Mouse (Mus musculus) stomach, postnatal 0 days (tissue): ENCODE data around the gene Kctd19. TPM values are rescaled to one million over a fixed set of nuclear protein-coding genes. Genes with fewer than 3 reads are reported as not detected.

ENCODE experiments used
- ATAC-seq: fragments of 200-750 bp; cut with Nextera tagmentation; 2 replicates; pipeline ENCODE4 v1.8.0; 2017; ENCODE audit not compliant: low FRiP score, low TSS enrichment
- DNase-seq: peaks from one replicate; pipeline ENCODE4 v3.0.0-alpha.2; 2016; ENCODE audit warnings: low spot score
- H3K27ac ChIP-seq: fragments of 300-500 bp; sonication (generic); replicated peaks from 2 replicates; pipeline ENCODE4 v1.5.1; 2014; ENCODE audit warnings: mild to moderate bottlenecking, control low read depth
- H3K27me3 ChIP-seq: fragments of 300-500 bp; sonication (generic); 2 replicates; pipeline ENCODE4 v1.6.1; 2014; ENCODE audit warnings: low read length; ENCODE audit not compliant: control insufficient read depth, insufficient read depth
- H3K36me3 ChIP-seq: fragments of 300-500 bp; sonication (generic); 2 replicates; pipeline ENCODE4 v1.6.1; 2014; ENCODE audit warnings: low read length, mixed read lengths; ENCODE audit not compliant: control insufficient read depth, insufficient read depth
- H3K4me1 ChIP-seq: fragments of 300-500 bp; sonication (generic); replicated peaks from 2 replicates; pipeline ENCODE4 v1.6.1; 2014; ENCODE audit warnings: antibody characterized with exemption; ENCODE audit not compliant: control insufficient read depth, insufficient read depth
- H3K4me2 ChIP-seq: fragments of 300-500 bp; sonication (generic); replicated peaks from 2 replicates; pipeline ENCODE4 v1.6.1; 2014; ENCODE audit warnings: low read depth, mild to moderate bottlenecking, control low read depth, moderate library complexity
- H3K4me3 ChIP-seq: fragments of 300-500 bp; sonication (generic); 2 replicates; pipeline ENCODE4 v1.5.1; 2014; ENCODE audit warnings: low read depth, low read length, control low read depth
- H3K9ac ChIP-seq: fragments of 300-500 bp; sonication (generic); 2 replicates; pipeline ENCODE4 v1.6.1; 2014; ENCODE audit warnings: mild to moderate bottlenecking, low read length, control low read depth, mixed read lengths
- H3K9me3 ChIP-seq: fragments of 300-500 bp; sonication (generic); 2 replicates; pipeline ENCODE4 v1.6.1; 2016; ENCODE audit warnings: low read length; ENCODE audit not compliant: control insufficient read depth
- CTCF ChIP-seq: IDR thresholded peaks from 2 replicates; pipeline ENCODE4 v1.5.1; 2016; ENCODE audit warnings: antibody characterized with exemption, low read depth, mild to moderate bottlenecking, moderate library complexity
- EP300 ChIP-seq: optimal IDR thresholded peaks from 2 replicates; pipeline ENCODE3; 2016; ENCODE audit warnings: antibody characterized with exemption
- WGBS: fragments of 180-500 bp; shearing (Covaris S2); extraction: QIAGEN DNeasy Blood & Tissue Kit; methylation state at CpG from one replicate; pipeline ENCODE4 v1.1.7; 2014; 5-methylcytosine and 5-hydroxymethylcytosine counted together
- polyA plus RNA-seq: library from polyadenylated mRNA; unstranded; fragments of >200 nt; fragmentation: Nextera tagmentation; extraction: Ambion mirVana; gene quantifications from 2 replicates; pipeline ENCODE4 v1.2.1, GENCODE M21; 2015

Kctd19 gene
- polyA plus RNA-seq, 1 experiment from 2014 or later = not detected

- H3K27ac ChIP-seq = no peak overlapping the region
- no peaks in the 10 kb centered on the region for H3K4me1 ChIP-seq
- no peaks in the 10 kb centered on the region for H3K9me3 ChIP-seq
- H3K4me2 ChIP-seq = no peak overlapping the region
- DNase-seq (no peak), ATAC-seq (no peak)
- H3K9ac ChIP-seq = no peak overlapping the region
- H3K36me3 ChIP-seq = no peaks in the 10 kb centered on the region
- 55% methylated on average over 15 of the region's 15 CpGs for WGBS
- no peaks in the 10 kb centered on the region for H3K27me3 ChIP-seq
- no peak overlapping the region for H3K4me3 ChIP-seq
- TF ChIP-seq CTCF (no peak), EP300 (no peak)
Observed at GRCm38 (mm10) chr8:105451903-105452603, 38.8 kb upstream of the Kctd19 start.

- Histone ChIP-seq H3K27ac (no peak overlapping the region), H3K27me3 (no peaks in the 10 kb centered on the region), H3K9me3 (no peaks in the 10 kb centered on the region), H3K9ac (no peak overlapping the region), H3K4me1 (no peaks in the 10 kb centered on the region), H3K4me2 (no peak overlapping the region), H3K36me3 (no peaks in the 10 kb centered on the region), H3K4me3 (no peak overlapping the region)
- TF ChIP-seq CTCF (no peak), EP300 (no peak)
- ATAC-seq = no peak
- no peak for DNase-seq
- 52% methylated on average over 1 of the region's 1 CpGs for WGBS
Observed at GRCm38 (mm10) chr8:105450977-105451376, 37.7 kb upstream of the Kctd19 start.

DNA sequence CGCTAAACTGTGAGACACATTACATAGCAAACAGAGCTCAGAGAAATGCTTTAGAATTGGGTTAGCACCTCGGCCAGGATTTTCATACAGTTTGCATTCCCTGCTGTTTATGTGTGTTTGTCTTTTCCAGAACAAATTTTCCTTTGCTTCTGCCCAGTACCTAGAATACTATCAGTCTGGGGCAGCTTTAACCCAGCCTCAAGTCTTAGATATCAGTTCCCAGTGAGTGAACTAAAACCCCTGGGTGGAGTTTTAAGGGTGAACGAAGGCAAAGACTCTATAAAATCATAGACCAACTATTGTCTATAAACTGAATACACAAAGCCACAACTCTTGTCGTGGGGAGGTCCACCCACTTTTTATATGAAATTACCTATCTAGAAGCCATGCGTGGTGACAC lies 35.3 kb upstream of the Kctd19 start:
- no peak for DNase-seq
- 67% methylated on average over 5 of the region's 5 CpGs for WGBS
- H3K4me3 ChIP-seq = no peak overlapping the region
- no peak for TF ChIP-seq EP300
- no peak for TF ChIP-seq CTCF
- H3K9me3 ChIP-seq = no peaks in the 10 kb centered on the region
- no peaks in the 10 kb centered on the region for H3K4me1 ChIP-seq
- H3K9ac ChIP-seq = no peak overlapping the region
- no peak overlapping the region for H3K27ac ChIP-seq
- H3K36me3 ChIP-seq = no peaks in the 10 kb centered on the region
- H3K4me2 ChIP-seq = no peak overlapping the region
- ATAC-seq = no peak
- no peaks in the 10 kb centered on the region for H3K27me3 ChIP-seq

DNA sequence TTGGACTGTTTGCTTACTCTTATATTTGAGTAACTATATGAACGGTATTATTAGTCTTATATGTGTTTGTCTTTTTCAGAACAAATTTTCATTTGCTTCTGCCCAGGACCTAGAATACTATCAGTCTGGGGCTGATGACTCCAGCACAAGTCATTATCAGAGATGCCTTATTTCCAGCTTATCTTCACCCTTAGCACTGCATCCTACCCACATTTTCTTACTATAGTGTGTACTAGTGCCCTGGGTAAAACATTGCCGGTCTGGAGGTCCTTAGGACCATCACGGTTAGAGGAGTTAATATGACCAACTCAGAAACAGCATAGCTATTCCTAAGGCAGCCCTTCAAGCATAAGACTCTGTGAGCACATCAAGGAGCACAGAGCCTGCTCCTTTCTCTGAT lies 34.9 kb upstream of the Kctd19 start:
- H3K4me3 ChIP-seq = no peak overlapping the region
- no peaks in the 10 kb centered on the region for H3K4me1 ChIP-seq
- no peaks in the 10 kb centered on the region for H3K9me3 ChIP-seq
- no peak overlapping the region for H3K27ac ChIP-seq
- TF ChIP-seq CTCF (no peak), EP300 (no peak)
- H3K27me3 ChIP-seq = no peaks in the 10 kb centered on the region
- no peak for DNase-seq
- no peak for ATAC-seq
- H3K4me2 ChIP-seq = no peak overlapping the region
- 80% methylated on average over 3 of the region's 3 CpGs for WGBS
- no peak overlapping the region for H3K9ac ChIP-seq
- no peaks in the 10 kb centered on the region for H3K36me3 ChIP-seq

DNA sequence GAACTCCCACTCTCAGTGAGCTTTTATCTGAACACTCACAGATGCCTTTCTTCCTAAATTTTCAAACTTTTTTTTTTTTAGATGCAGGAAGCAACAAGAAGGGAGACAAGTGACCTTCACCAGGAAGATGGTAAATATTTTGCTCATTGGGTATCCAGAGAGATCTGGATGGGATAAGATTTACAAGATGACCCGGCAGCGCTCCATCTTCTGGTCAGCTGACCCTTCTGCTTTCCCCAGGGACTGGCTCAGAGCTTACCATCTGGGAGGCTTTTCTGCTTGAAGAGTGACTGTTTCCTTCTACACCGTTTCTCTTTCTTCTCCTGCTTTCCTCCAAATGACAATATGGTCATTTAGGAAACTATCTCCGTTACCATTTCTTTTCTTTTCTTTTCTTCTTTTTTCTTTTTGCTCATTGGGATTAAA lies 32.8 kb upstream of the Kctd19 start:
- no peak overlapping the region for H3K4me3 ChIP-seq
- 37% methylated on average over 4 of the region's 4 CpGs for WGBS
- H3K27me3 ChIP-seq = no peaks in the 10 kb centered on the region
- H3K9ac ChIP-seq = no peak overlapping the region
- ATAC-seq = no peak
- no peak overlapping the region for H3K27ac ChIP-seq
- no peaks in the 10 kb centered on the region for H3K9me3 ChIP-seq
- H3K4me1 ChIP-seq = no peaks in the 10 kb centered on the region
- no peak overlapping the region for H3K4me2 ChIP-seq
- H3K36me3 ChIP-seq = no peaks in the 10 kb centered on the region
- TF ChIP-seq CTCF (no peak), EP300 (no peak)
- DNase-seq = no peak

GRCm38 (mm10) chr8:105445296-105446126 lies 32.2 kb upstream of the Kctd19 start:
- no peak overlapping the region for H3K4me2 ChIP-seq
- no peak overlapping the region for H3K27ac ChIP-seq
- WGBS = 31% methylated on average over 11 of the region's 11 CpGs
- no peaks in the 10 kb centered on the region for H3K9me3 ChIP-seq
- no peaks in the 10 kb centered on the region for H3K36me3 ChIP-seq
- H3K9ac ChIP-seq = no peak overlapping the region
- TF ChIP-seq CTCF (no peak), EP300 (no peak)
- no peaks in the 10 kb centered on the region for H3K4me1 ChIP-seq
- ATAC-seq = no peak
- H3K27me3 ChIP-seq = no peaks in the 10 kb centered on the region
- H3K4me3 ChIP-seq = no peak overlapping the region
- no peak for DNase-seq
